8 mouse cellular contexts compared by ENCODE assay signal in genomic region chr16:30596959-30597681, GRCm38 (mm10). TPM values are rescaled to one million over a fixed set of nuclear protein-coding genes. Genes with fewer than 3 reads are reported as not detected.
DNase-seq lines count a peak whose midpoint lies in the region; ATAC-seq and TF ChIP-seq lines count a peak whose summit lies in the region.

No protein-coding gene starts in this region.

- peak; percentile 92 for DNase-seq in brain, adult 2 months (ENCODE audit: low read depth, low spot score)
- DNase-seq in kidney, postnatal 10 days = peak; percentile 92
- peak; percentile 93 for DNase-seq in neural tube, embryonic 10.5 days (ENCODE audit: extremely low spot score, low spot score)

- peak; percentile 61 for TF ChIP-seq CTCF in C2C12 (IDR thresholded peaks at IDR 0.05; ENCODE audit: control insufficient read depth, insufficient read depth, insufficient read length)

- no peaks in the 10 kb centered on the region for H3K79me3 ChIP-seq in C2C12 (ENCODE audit: low read depth)

- H3K4me3 ChIP-seq in C2C12 (ENCODE audit: insufficient read depth, poor library complexity, severe bottlenecking) = no peak overlapping the region
- peak overlapping the region; percentile 28 for H3K4me3 ChIP-seq in heart, embryonic 12.5 days
- 0 out of 2 replicates have a peak overlapping the region, but pooled peaks have one; percentile 23 for H3K4me3 ChIP-seq in liver, embryonic 12.5 days
- H3K4me3 ChIP-seq in stomach, embryonic 15.5 days (replicated peaks) = peak overlapping the region; percentile 5; the same call in 1 of the 2 replicates

- ATAC-seq in erythroblast, adult 5-6 weeks (replicated peaks; ENCODE audit: low FRiP score, poor library complexity, severe bottlenecking) = peak; percentile 68
- no peak for ATAC-seq in heart, embryonic 12.5 days (ENCODE audit: insufficient number of reproducible peaks, low FRiP score)
- no peak for ATAC-seq in liver, embryonic 12.5 days
- no peak for ATAC-seq in stomach, embryonic 15.5 days (ENCODE audit: insufficient read depth, low FRiP score, low read depth)

- no peaks in the 10 kb centered on the region for H3K9me3 ChIP-seq in heart, embryonic 12.5 days (replicated peaks)
- H3K9me3 ChIP-seq in liver, embryonic 12.5 days (replicated peaks) = no peaks in the 10 kb centered on the region
- no peaks in the 10 kb centered on the region for H3K9me3 ChIP-seq in stomach, embryonic 15.5 days

- no peaks in the 10 kb centered on the region for H3K36me3 ChIP-seq in C2C12 (ENCODE audit: control insufficient read depth, insufficient read depth)
- no peaks in the 10 kb centered on the region for H3K36me3 ChIP-seq in heart, embryonic 12.5 days
- no peaks in the 10 kb centered on the region for H3K36me3 ChIP-seq in liver, embryonic 12.5 days
- H3K36me3 ChIP-seq in stomach, embryonic 15.5 days = no peaks in the 10 kb centered on the region

- peaks cover 7% of the 10 kb centered on the region for H3K27me3 ChIP-seq in C2C12 (ENCODE audit: control insufficient read depth, insufficient read depth, insufficient read length)
- H3K27me3 ChIP-seq in heart, embryonic 12.5 days (replicated peaks) = peaks cover 11% of the 10 kb centered on the region; the same call in 1 of the 2 replicates
- peaks cover 68% of the 10 kb centered on the region for H3K27me3 ChIP-seq in liver, embryonic 12.5 days (replicated peaks)
- H3K27me3 ChIP-seq in stomach, embryonic 15.5 days (replicated peaks) = no peaks in the 10 kb centered on the region

- no peaks in the 10 kb centered on the region for H3K79me2 ChIP-seq in C2C12 (ENCODE audit: control insufficient read depth, insufficient read depth)

- peak overlapping the region; percentile 66 for H3K4me2 ChIP-seq in heart, embryonic 12.5 days
- peak overlapping the region; percentile 51 for H3K4me2 ChIP-seq in liver, embryonic 12.5 days
- H3K4me2 ChIP-seq in stomach, embryonic 15.5 days = peak overlapping the region; percentile 50

- no peak overlapping the region for H3ac ChIP-seq in C2C12 (ENCODE audit: control insufficient read depth, insufficient read length, low read depth)

- H3K9ac ChIP-seq in heart, embryonic 12.5 days = peak overlapping the region; percentile 59
- H3K9ac ChIP-seq in liver, embryonic 12.5 days = no peak overlapping the region
- no peak overlapping the region for H3K9ac ChIP-seq in stomach, embryonic 15.5 days

- WGBS in heart, embryonic 12.5 days = 12% methylated on average over 16 of the region's 16 CpGs
- WGBS in liver, embryonic 12.5 days (ENCODE audit: insufficient replicate concordance) = 12% methylated on average over 16 of the region's 16 CpGs
- WGBS in stomach, embryonic 15.5 days = 9% methylated on average over 16 of the region's 16 CpGs

- H3K27ac ChIP-seq in heart, embryonic 12.5 days (ENCODE audit: poor library complexity, severe bottlenecking) = no peak overlapping the region
- no peak overlapping the region for H3K27ac ChIP-seq in liver, embryonic 12.5 days
- H3K27ac ChIP-seq in stomach, embryonic 15.5 days = no peak overlapping the region

- peaks cover 18% of the 10 kb centered on the region for H3K4me1 ChIP-seq in heart, embryonic 12.5 days (replicated peaks)
- peaks cover 36% of the 10 kb centered on the region for H3K4me1 ChIP-seq in liver, embryonic 12.5 days
- peaks cover 26% of the 10 kb centered on the region for H3K4me1 ChIP-seq in stomach, embryonic 15.5 days

TF ChIP-seq in C2C12, 6 proteins besides CTCF, POLR2A, EP300 and RAD21:
- TF ChIP-seq USF1 (IDR thresholded peaks at IDR 0.05; ENCODE audit: low read depth) (no peak), CEBPB (IDR thresholded peaks at IDR 0.05; ENCODE audit: low read depth) (no peak), MYOD1 (IDR thresholded peaks at IDR 0.05; ENCODE audit: control insufficient read depth, insufficient read length, low read depth) (no peak), FOSL1 (IDR thresholded peaks at IDR 0.05; ENCODE audit: insufficient read depth, low read length, poor library complexity, severe bottlenecking) (no peak), MAX (IDR thresholded peaks at IDR 0.05) (no peak), MYOG (IDR thresholded peaks at IDR 0.05; ENCODE audit: control insufficient read depth, extremely low read depth, insufficient read length) (no peak)

RNA-seq across cellular contexts. Expression of gene Fam43a, which starts 2.4 kb away (rescaled TPM):
- 0.46 TPM for polyA plus RNA-seq in C2C12 (2012; fragmentation: generic; extraction: Trizol)
- 0.58 and 0.63 TPM in 2 replicates for total RNA-seq in erythroblast, adult 5-6 weeks (2015; ENCODE audit: low replicate concordance)
- total RNA-seq in erythroblast, adult 5-6 weeks (2017; ENCODE audit: low replicate concordance) = 0.84 and 1.4 TPM in 2 replicates
- 14.5 and 15.4 TPM in 2 replicates for polyA plus RNA-seq in heart, embryonic 12.5 days (2016; fragmentation: Nextera tagmentation; extraction: Ambion mirVana)
- 8.8 and 9.2 TPM in 2 replicates for polyA plus RNA-seq in liver, embryonic 12.5 days (2016; fragmentation: Nextera tagmentation; extraction: Ambion mirVana)
- polyA plus RNA-seq in stomach, embryonic 15.5 days (2015; fragmentation: Nextera tagmentation; extraction: Ambion mirVana) = 16.8 and 19.4 TPM in 2 replicates

RNA-seq across cellular contexts. Expression of gene Lsg1, which starts 9.7 kb away (rescaled TPM):
- 28.8 TPM for polyA plus RNA-seq in C2C12 (2012; fragmentation: generic; extraction: Trizol)
- 9.2 and 11.5 TPM in 2 replicates for total RNA-seq in erythroblast, adult 5-6 weeks (2015; ENCODE audit: low replicate concordance)
- total RNA-seq in erythroblast, adult 5-6 weeks (2017; ENCODE audit: low replicate concordance) = 18.0 and 36.7 TPM in 2 replicates
- 42.9 and 48.1 TPM in 2 replicates for polyA plus RNA-seq in heart, embryonic 12.5 days (2016; fragmentation: Nextera tagmentation; extraction: Ambion mirVana)
- 49.2 and 50.9 TPM in 2 replicates for polyA plus RNA-seq in liver, embryonic 12.5 days (2016; fragmentation: Nextera tagmentation; extraction: Ambion mirVana)
- polyA plus RNA-seq in stomach, embryonic 15.5 days (2015; fragmentation: Nextera tagmentation; extraction: Ambion mirVana) = 56.1 and 61.4 TPM in 2 replicates

RNA-seq across cellular contexts. Expression of gene Tmem44, which starts 46.5 kb away (rescaled TPM):
- polyA plus RNA-seq in C2C12 (2012; fragmentation: generic; extraction: Trizol) = 1.1 TPM
- total RNA-seq in erythroblast, adult 5-6 weeks (2015; ENCODE audit: low replicate concordance) = 0.21 TPM in 1 of 2 replicates, not detected in the other
- 0.70 and 0.77 TPM in 2 replicates for total RNA-seq in erythroblast, adult 5-6 weeks (2017; ENCODE audit: low replicate concordance)
- polyA plus RNA-seq in heart, embryonic 12.5 days (2016; fragmentation: Nextera tagmentation; extraction: Ambion mirVana) = 23.8 and 26.9 TPM in 2 replicates
- polyA plus RNA-seq in liver, embryonic 12.5 days (2016; fragmentation: Nextera tagmentation; extraction: Ambion mirVana) = 1.5 and 1.7 TPM in 2 replicates
- polyA plus RNA-seq in stomach, embryonic 15.5 days (2015; fragmentation: Nextera tagmentation; extraction: Ambion mirVana) = 11.7 and 13.6 TPM in 2 replicates
